Mouse (Mus musculus) forebrain, embryonic 12.5 days (tissue): Measurements from ENCODE around the gene Gm28230. TPM values are rescaled to one million over a fixed set of nuclear protein-coding genes. Genes with fewer than 3 reads are reported as not detected.

ENCODE experiments used
- ATAC-seq: fragments of 200-750 bp; cut with Nextera tagmentation; 2 replicates; pipeline ENCODE4 v1.8.0; 2017; ENCODE audit warnings: moderate TSS enrichment; ENCODE audit not compliant: low FRiP score
- H3K27ac ChIP-seq: fragments of 300-500 bp; sonication (generic); 2 replicates; pipeline ENCODE4 v1.5.1; 2016; ENCODE audit warnings: mild to moderate bottlenecking
- H3K27me3 ChIP-seq: fragments of 300-500 bp; sonication (generic); 2 replicates; pipeline ENCODE4 v1.6.1; 2016; ENCODE audit warnings: mild to moderate bottlenecking
- H3K36me3 ChIP-seq: fragments of 300-500 bp; sonication (generic); replicated peaks from 2 replicates; pipeline ENCODE4 v1.6.1; 2016; ENCODE audit warnings: mild to moderate bottlenecking
- H3K4me1 ChIP-seq: fragments of 300-500 bp; sonication (generic); 2 replicates; pipeline ENCODE4 v1.6.1; 2016
- H3K4me2 ChIP-seq: fragments of 300-500 bp; sonication (generic); 2 replicates; pipeline ENCODE4 v1.6.1; 2016; ENCODE audit warnings: mild to moderate bottlenecking, moderate library complexity
- H3K4me3 ChIP-seq: fragments of 300-500 bp; sonication (generic); replicated peaks from 2 replicates; pipeline ENCODE4 v1.5.1; 2016; ENCODE audit warnings: mild to moderate bottlenecking
- H3K9ac ChIP-seq: fragments of 300-500 bp; sonication (generic); 2 replicates; pipeline ENCODE4 v1.6.1; 2016; ENCODE audit warnings: mild to moderate bottlenecking
- H3K9me3 ChIP-seq: fragments of 300-500 bp; sonication (generic); 2 replicates; pipeline ENCODE4 v1.6.1; 2016
- WGBS: fragments of 180-500 bp; shearing (Covaris S2); methylation state at CpG from one replicate; pipeline ENCODE4 v1.1.7; 2016; 5-methylcytosine and 5-hydroxymethylcytosine counted together
- polyA plus RNA-seq: library from polyadenylated mRNA; unstranded; fragments of >200 nt; fragmentation: Nextera tagmentation; extraction: Ambion mirVana; gene quantifications from 2 replicates; pipeline ENCODE4 v1.2.1, GENCODE M21; 2016

The Gm28230 gene
- polyA plus RNA-seq, 1 experiment from 2014 or later: not detected

- Histone ChIP-seq H3K4me1 (peaks cover 14% of the 10 kb centered on the region), H3K27me3 (peaks cover 87% of the 10 kb centered on the region), H3K9ac (no peak overlapping the region), H3K4me3 (no peak overlapping the region), H3K36me3 (no peaks in the 10 kb centered on the region), H3K9me3 (no peaks in the 10 kb centered on the region), H3K4me2 (no peak overlapping the region), H3K27ac (no peak overlapping the region)
- WGBS: 4% methylated on average over 17 of the region's 17 CpGs
- ATAC-seq: no peak
Observed at GRCm38 (mm10) chr2:74686301-74686987, 40.1 kb upstream of the Gm28230 start.

- no peak overlapping the region for H3K4me2 ChIP-seq
- H3K9ac ChIP-seq: no peak overlapping the region
- no peak overlapping the region for H3K27ac ChIP-seq
- no peaks in the 10 kb centered on the region for H3K36me3 ChIP-seq
- H3K4me1 ChIP-seq: peaks cover 12% of the 10 kb centered on the region
- 2% methylated on average over 27 of the region's 27 CpGs for WGBS
- ATAC-seq: no peak
- H3K4me3 ChIP-seq: no peak overlapping the region
- peaks cover 87% of the 10 kb centered on the region for H3K27me3 ChIP-seq
- H3K9me3 ChIP-seq: no peaks in the 10 kb centered on the region
Observed at GRCm38 (mm10) chr2:74686988-74687697, 39.4 kb upstream of the Gm28230 start.

- no peak overlapping the region for H3K4me2 ChIP-seq
- no peak overlapping the region for H3K4me3 ChIP-seq
- ATAC-seq: no peak
- no peaks in the 10 kb centered on the region for H3K9me3 ChIP-seq
- 1% methylated on average over 31 of the region's 31 CpGs for WGBS
- no peaks in the 10 kb centered on the region for H3K36me3 ChIP-seq
- no peak overlapping the region for H3K27ac ChIP-seq
- peaks cover 87% of the 10 kb centered on the region for H3K27me3 ChIP-seq
- H3K4me1 ChIP-seq: peaks cover 5% of the 10 kb centered on the region; the same call in 1 of the 2 replicates
- no peak overlapping the region for H3K9ac ChIP-seq
Observed at GRCm38 (mm10) chr2:74687698-74688555, 38.6 kb upstream of the Gm28230 start.

- 4% methylated on average over 12 of the region's 12 CpGs for WGBS
- Histone ChIP-seq H3K27me3 (peaks cover 87% of the 10 kb centered on the region), H3K4me3 (no peak overlapping the region), H3K4me1 (peaks cover 4% of the 10 kb centered on the region; the same call in 1 of the 2 replicates), H3K27ac (no peak overlapping the region), H3K9me3 (no peaks in the 10 kb centered on the region), H3K4me2 (no peak overlapping the region), H3K9ac (no peak overlapping the region), H3K36me3 (no peaks in the 10 kb centered on the region)
- no peak for ATAC-seq
Observed at GRCm38 (mm10) chr2:74688795-74689573, 37.5 kb upstream of the Gm28230 start.

GRCm38 (mm10) chr2:74689574-74690337 lies 36.8 kb upstream of the Gm28230 start:
- Histone ChIP-seq H3K27me3 (peaks cover 87% of the 10 kb centered on the region), H3K27ac (no peak overlapping the region), H3K4me3 (no peak overlapping the region), H3K9me3 (no peaks in the 10 kb centered on the region), H3K36me3 (no peaks in the 10 kb centered on the region), H3K9ac (no peak overlapping the region), H3K4me2 (no peak overlapping the region), H3K4me1 (peaks cover 4% of the 10 kb centered on the region; the same call in 1 of the 2 replicates)
- WGBS: 1% methylated on average over 24 of the region's 24 CpGs
- ATAC-seq: no peak

GRCm38 (mm10) chr2:74690338-74690716 lies 36.2 kb upstream of the Gm28230 start:
- H3K9me3 ChIP-seq: no peaks in the 10 kb centered on the region
- H3K27me3 ChIP-seq: peaks cover 87% of the 10 kb centered on the region
- H3K36me3 ChIP-seq: no peaks in the 10 kb centered on the region
- no peak for ATAC-seq
- H3K9ac ChIP-seq: no peak overlapping the region
- no peak overlapping the region for H3K4me2 ChIP-seq
- no peak overlapping the region for H3K4me3 ChIP-seq
- H3K4me1 ChIP-seq: peaks cover 4% of the 10 kb centered on the region; the same call in 1 of the 2 replicates
- WGBS: 11% methylated on average over 8 of the region's 8 CpGs
- H3K27ac ChIP-seq: no peak overlapping the region

- Histone ChIP-seq H3K27me3 (peaks cover 91% of the 10 kb centered on the region), H3K36me3 (no peaks in the 10 kb centered on the region), H3K4me3 (0 out of 2 replicates have a peak within 1 kb of the TSS, but pooled peaks have one; percentile 14), H3K27ac (no peak within 1 kb of the TSS), H3K9ac (no peak within 1 kb of the TSS), H3K9me3 (no peaks in the 10 kb centered on the region), H3K4me2 (0 out of 2 replicates have a peak within 1 kb of the TSS, but pooled peaks have one; percentile 24), H3K4me1 (peaks cover 4% of the 10 kb centered on the region; the same call in 1 of the 2 replicates)
- ATAC-seq: peak; percentile 63; the same call in 1 of the 2 replicates
- under 1% methylated on average over 56 of the region's 56 CpGs for WGBS
Observed at GRCm38 (mm10) chr2:74691022-74691951, 35.2 kb upstream of the Gm28230 start, which contains the start of gene Hoxd10. TSS of gene Hoxd10 (plus strand) at chr2:74691924.

- Histone ChIP-seq H3K27me3 (peaks cover 91% of the 10 kb centered on the region), H3K36me3 (no peaks in the 10 kb centered on the region), H3K4me2 (no peak overlapping the region), H3K4me3 (no peak overlapping the region), H3K4me1 (peaks cover 4% of the 10 kb centered on the region; the same call in 1 of the 2 replicates), H3K27ac (no peak overlapping the region), H3K9me3 (no peaks in the 10 kb centered on the region), H3K9ac (no peak overlapping the region)
- 3% methylated on average over 35 of the region's 35 CpGs for WGBS
- ATAC-seq: no peak
Observed at GRCm38 (mm10) chr2:74691995-74692807, 34.3 kb upstream of the Gm28230 start.

GRCm38 (mm10) chr2:74692808-74693431 lies 33.6 kb upstream of the Gm28230 start:
- under 1% methylated on average over 20 of the region's 20 CpGs for WGBS
- no peak for ATAC-seq

More at GRCm38 (mm10) chr2:74692808-74693431, 33.6 kb upstream of the Gm28230 start:
- Histone ChIP-seq H3K4me2 (no peak overlapping the region), H3K27me3 (peaks cover 91% of the 10 kb centered on the region), H3K4me3 (no peak overlapping the region), H3K4me1 (peaks cover 9% of the 10 kb centered on the region), H3K9me3 (no peaks in the 10 kb centered on the region), H3K9ac (no peak overlapping the region), H3K36me3 (no peaks in the 10 kb centered on the region), H3K27ac (no peak overlapping the region)
